Mouse (Mus musculus): ENCODE measurements around the gene Dst.

DNA sequence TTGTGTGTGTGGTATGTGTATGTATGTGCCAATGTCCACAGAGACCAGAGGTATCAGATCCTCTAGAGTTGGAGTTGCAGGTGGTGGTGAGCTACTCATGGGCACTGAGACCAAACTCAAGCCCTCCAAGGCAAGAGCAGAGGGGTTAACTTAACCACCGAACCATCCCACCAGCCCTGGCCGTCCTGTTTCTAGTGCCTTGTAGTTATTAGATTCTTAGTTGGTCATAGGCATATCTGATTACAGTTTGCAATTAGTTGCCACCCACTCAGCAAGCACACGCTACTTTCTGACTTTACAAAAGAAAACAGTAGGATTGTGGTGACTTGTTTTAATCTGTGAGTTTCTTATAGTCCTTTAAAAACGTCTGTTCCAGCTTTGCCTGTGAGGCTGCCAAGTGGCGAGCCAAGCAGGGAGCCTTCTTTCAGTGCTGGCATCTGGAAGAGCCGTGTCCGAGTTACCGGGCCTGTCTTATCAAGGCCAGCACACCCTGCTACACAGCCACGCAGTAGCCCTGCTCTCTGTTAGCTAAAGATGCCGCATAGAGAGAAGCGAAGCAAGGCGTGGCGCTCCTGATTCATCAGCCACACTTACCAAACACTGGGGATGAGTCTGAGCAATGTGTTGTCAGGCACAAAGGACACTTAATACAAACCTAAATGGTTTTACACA lies 392.4 kb downstream of the Dst start:
- no peak for TF ChIP-seq USF1 (IDR thresholded peaks at IDR 0.05; ENCODE audit: low read depth, low read length)
- no peak for TF ChIP-seq BHLHE40 (IDR thresholded peaks at IDR 0.05; ENCODE audit: borderline replicate concordance, low read depth, low read length)
- no peak for TF ChIP-seq POLR2AphosphoS5 (IDR thresholded peaks at IDR 0.05; ENCODE audit: borderline replicate concordance, low read depth, low read length)
- TF ChIP-seq POLR2AphosphoS2 (IDR thresholded peaks at IDR 0.05; ENCODE audit: low read length) = no peak

Data from MEL (cell line).